Mouse (Mus musculus) small intestine, adult 2 months (tissue): ENCODE results near the gene Hspg2. TPM values are rescaled to one million over a fixed set of nuclear protein-coding genes. Genes with fewer than 3 reads are reported as not detected.

Source experiments
- H3K27ac ChIP-seq: fragments of 200-500 bp; 2 replicates; pipeline ENCODE4 v1.5.1; 2012; ENCODE audit warnings: low read depth, low read length, control low read depth, inconsistent platforms; ENCODE audit not compliant: insufficient read depth
- H3K27me3 ChIP-seq: fragments of 200-500 bp; 2 replicates; pipeline ENCODE4 v1.6.1; 2012; ENCODE audit warnings: mild to moderate bottlenecking, moderate library complexity, low read length, inconsistent platforms; ENCODE audit not compliant: control insufficient read depth, insufficient read depth
- H3K36me3 ChIP-seq: fragments of 200-500 bp; 2 replicates; pipeline ENCODE4 v1.6.1; 2012; ENCODE audit warnings: mild to moderate bottlenecking, low read length, control low read depth, inconsistent platforms; ENCODE audit not compliant: control insufficient read depth, insufficient read depth
- H3K4me1 ChIP-seq: fragments of 200-500 bp; 2 replicates; pipeline ENCODE4 v1.6.1; 2012; ENCODE audit warnings: low read length, inconsistent platforms, mixed read lengths; ENCODE audit not compliant: control insufficient read depth, insufficient read depth, insufficient read length
- H3K4me3 ChIP-seq: fragments of 200-500 bp; 2 replicates; pipeline ENCODE4 v1.5.1; 2012; ENCODE audit warnings: low read depth, mild to moderate bottlenecking, control low read depth, inconsistent platforms, low read length, moderate library complexity
- CTCF ChIP-seq: fragments of 200-500 bp; IDR thresholded peaks from 2 replicates; pipeline ENCODE4 v1.5.1; 2012; ENCODE audit warnings: low read depth, mild to moderate bottlenecking, control low read depth, inconsistent platforms, low read length, moderate library complexity, mixed read lengths; ENCODE audit not compliant: insufficient replicate concordance, insufficient read length; ENCODE audit errors: extremely low read depth
- POLR2A ChIP-seq: fragments of 200-500 bp; IDR thresholded peaks from 2 replicates; pipeline ENCODE4 v1.6.1; 2012; ENCODE audit warnings: low read depth, mild to moderate bottlenecking, control low read depth, inconsistent platforms, low read length, moderate library complexity
- WGBS: fragments of 180-500 bp; shearing (Covaris S2); methylation state at CpG from one replicate; pipeline ENCODE4 v1.1.7; 2018; 5-methylcytosine and 5-hydroxymethylcytosine counted together
- polyA plus RNA-seq: library from polyadenylated mRNA; depleted of rRNA; stranded (reverse); fragments of >200 nt; gene quantifications from 2 replicates; pipeline ENCODE4 v1.2.3, GENCODE M21; 2012

The Hspg2 gene
- polyA plus RNA-seq, 1 experiment, result 40.5 TPM

- Histone ChIP-seq H3K36me3 (peaks cover 2% of the 10 kb centered on the region), H3K27me3 (no peaks in the 10 kb centered on the region), H3K4me3 (no peak overlapping the region), H3K4me1 (peaks cover 30% of the 10 kb centered on the region), H3K27ac (peak overlapping the region; percentile 46)
- TF ChIP-seq POLR2A (no peak), CTCF (no peak)
- WGBS, result 56% methylated on average over 9 of the region's 9 CpGs
Observed at GRCm38 (mm10) chr4:137497892-137498722, 29.5 kb downstream of the Hspg2 start.

- no peaks in the 10 kb centered on the region for H3K27me3 ChIP-seq
- peaks cover 2% of the 10 kb centered on the region for H3K36me3 ChIP-seq
- H3K27ac ChIP-seq, result no peak overlapping the region
- TF ChIP-seq POLR2A, result no peak
- TF ChIP-seq CTCF, result no peak
- 79% methylated on average over 9 of the region's 9 CpGs for WGBS
- no peak overlapping the region for H3K4me3 ChIP-seq
- peaks cover 34% of the 10 kb centered on the region for H3K4me1 ChIP-seq
Observed at GRCm38 (mm10) chr4:137498882-137499583, 30.5 kb downstream of the Hspg2 start.

GRCm38 (mm10) chr4:137500149-137500548, 31.6 kb downstream of the Hspg2 start:
- WGBS, result 80% methylated on average over 12 of the region's 12 CpGs

GRCm38 (mm10) chr4:137500953-137501352, 32.4 kb downstream of the Hspg2 start:
- 81% methylated on average over 5 of the region's 5 CpGs for WGBS
- H3K27ac ChIP-seq, result no peak overlapping the region

More at GRCm38 (mm10) chr4:137500149-137500548, 31.6 kb downstream of the Hspg2 start:
- no peaks in the 10 kb centered on the region for H3K27me3 ChIP-seq
- H3K4me3 ChIP-seq, result no peak overlapping the region
- peaks cover 26% of the 10 kb centered on the region for H3K4me1 ChIP-seq
- H3K36me3 ChIP-seq, result peaks cover 4% of the 10 kb centered on the region
- no peak overlapping the region for H3K27ac ChIP-seq
- TF ChIP-seq CTCF (no peak), POLR2A (no peak)

GRCm38 (mm10) chr4:137502183-137502582, 33.6 kb downstream of the Hspg2 start:
- Histone ChIP-seq H3K27me3 (no peaks in the 10 kb centered on the region), H3K4me3 (no peak overlapping the region), H3K27ac (no peak overlapping the region), H3K4me1 (peaks cover 20% of the 10 kb centered on the region), H3K36me3 (peaks cover 4% of the 10 kb centered on the region)
- TF ChIP-seq CTCF (no peak), POLR2A (no peak)
- WGBS, result 85% methylated on average over 10 of the region's 10 CpGs

More at GRCm38 (mm10) chr4:137500953-137501352, 32.4 kb downstream of the Hspg2 start:
- peaks cover 23% of the 10 kb centered on the region for H3K4me1 ChIP-seq
- H3K4me3 ChIP-seq, result no peak overlapping the region
- TF ChIP-seq CTCF, result no peak
- TF ChIP-seq POLR2A, result no peak
- peaks cover 4% of the 10 kb centered on the region for H3K36me3 ChIP-seq
- H3K27me3 ChIP-seq, result no peaks in the 10 kb centered on the region

GRCm38 (mm10) chr4:137502801-137503200, 34.2 kb downstream of the Hspg2 start:
- Histone ChIP-seq H3K4me3 (no peak overlapping the region), H3K27me3 (no peaks in the 10 kb centered on the region), H3K27ac (no peak overlapping the region), H3K36me3 (peaks cover 6% of the 10 kb centered on the region), H3K4me1 (peaks cover 14% of the 10 kb centered on the region)
- 89% methylated on average over 7 of the region's 7 CpGs for WGBS
- no peak for TF ChIP-seq CTCF
- TF ChIP-seq POLR2A, result no peak

GRCm38 (mm10) chr4:137503509-137503971, 35.0 kb downstream of the Hspg2 start:
- TF ChIP-seq CTCF, result no peak
- no peak for TF ChIP-seq POLR2A
- H3K4me3 ChIP-seq, result no peak overlapping the region
- H3K36me3 ChIP-seq, result peaks cover 9% of the 10 kb centered on the region
- H3K27ac ChIP-seq, result no peak overlapping the region
- 74% methylated on average over 6 of the region's 6 CpGs for WGBS
- peaks cover 7% of the 10 kb centered on the region for H3K4me1 ChIP-seq
- no peaks in the 10 kb centered on the region for H3K27me3 ChIP-seq
